11 mouse cellular contexts compared by ENCODE assay signal in the genomic region with DNA sequence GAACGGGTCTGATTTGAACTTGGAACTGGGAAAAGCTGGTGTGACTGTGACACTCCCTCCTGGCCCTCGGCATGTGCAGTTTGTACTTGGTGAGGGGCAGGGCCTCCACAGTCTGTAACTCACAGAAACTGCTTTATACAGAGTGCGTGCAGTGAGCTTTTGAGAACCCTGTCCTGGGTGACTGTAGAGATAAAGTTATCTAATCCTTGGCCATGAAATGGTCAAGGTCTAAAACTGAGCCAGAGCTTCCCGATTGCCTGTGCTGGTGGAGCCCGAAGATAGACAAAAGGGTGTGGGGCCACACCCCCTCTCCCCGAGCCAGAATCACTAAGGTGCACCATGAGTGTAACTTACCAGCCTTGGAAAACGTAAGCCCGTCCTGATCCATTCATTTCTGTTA. TPM values are rescaled to one million over a fixed set of nuclear protein-coding genes. Genes with fewer than 3 reads are reported as not detected.
DNase-seq lines count a peak whose midpoint lies in the region; ATAC-seq and TF ChIP-seq lines count a peak whose summit lies in the region.
"Had no signal": no experiment of that assay in that cellular context is flagged by ENCODE, and none has a peak within 500 bp of the region (broad histone marks: within the 10 kb centered on the region; RNA-seq: fewer than 3 reads in every experiment).

No protein-coding gene starts in this region.

- WGBS in hindbrain, postnatal 0 days: 72% methylated on average over 8 of the region's 8 CpGs
- WGBS in hindbrain, embryonic 11.5 days: 77% methylated on average over 8 of the region's 8 CpGs
- WGBS in limb, embryonic 12.5 days: 64% methylated on average over 8 of the region's 8 CpGs

- no peaks in the 10 kb centered on the region for H3K36me3 ChIP-seq in hindbrain, postnatal 0 days (ENCODE audit: insufficient read depth, low read length)
- H3K36me3 ChIP-seq in hindbrain, embryonic 11.5 days (ENCODE audit: control insufficient read depth, insufficient read depth, low read length): no peaks in the 10 kb centered on the region
- H3K36me3 ChIP-seq in testis, adult 2 months (ENCODE audit: control insufficient read depth, insufficient read depth, low read length): no peaks in the 10 kb centered on the region; the same call in 1 of the 2 replicates
- peaks cover 8% of the 10 kb centered on the region; the same call in 1 of the 2 replicates for H3K36me3 ChIP-seq in limb, embryonic 12.5 days
- H3K36me3 ChIP-seq: midbrain, embryonic 12.5 days had no signal

- no peak for ATAC-seq in hindbrain, postnatal 0 days
- ATAC-seq in hindbrain, embryonic 11.5 days (ENCODE audit: low FRiP score): no peak
- no peak for ATAC-seq in limb, embryonic 12.5 days (ENCODE audit: insufficient number of reproducible peaks, insufficient read depth, low FRiP score, low TSS enrichment, low read depth)

- H3K27ac ChIP-seq in hindbrain, postnatal 0 days: 0 out of 2 replicates have a peak overlapping the region, but pooled peaks have one; percentile 3
- no peak overlapping the region for H3K27ac ChIP-seq in hindbrain, embryonic 11.5 days (ENCODE audit: low read depth, low read length)
- peak overlapping the region; percentile 52; the same call in 1 of the 2 replicates for H3K27ac ChIP-seq in testis, adult 2 months (ENCODE audit: control insufficient read depth, insufficient read depth, low read depth, low read length)
- H3K27ac ChIP-seq in limb, embryonic 12.5 days: peak overlapping the region; percentile 92

- H3K9ac ChIP-seq in hindbrain, postnatal 0 days (replicated peaks; ENCODE audit: low read length): no peak overlapping the region
- no peak overlapping the region for H3K9ac ChIP-seq in hindbrain, embryonic 11.5 days (ENCODE audit: low read depth, low read length)
- H3K9ac ChIP-seq in limb, embryonic 12.5 days (replicated peaks): no peak overlapping the region; the same call in 1 of the 2 replicates
- H3K9ac ChIP-seq: hindbrain, embryonic 14.5 days; midbrain, embryonic 12.5 days had no signal

- no peak for TF ChIP-seq CTCF in hindbrain, postnatal 0 days (IDR thresholded peaks at IDR 0.05; ENCODE audit: low read depth)
- TF ChIP-seq CTCF in testis, adult 2 months (IDR thresholded peaks at IDR 0.05; ENCODE audit: control insufficient read depth, insufficient read depth, insufficient replicate concordance, low read depth, low read length): no peak

- TF ChIP-seq POLR2A in testis, adult 2 months (IDR thresholded peaks at IDR 0.05; ENCODE audit: control insufficient read depth, low read depth, low read length): no peak

- H3K4me1 ChIP-seq in hindbrain, postnatal 0 days (ENCODE audit: insufficient read depth, low read length): peaks cover 17% of the 10 kb centered on the region
- H3K4me1 ChIP-seq in hindbrain, embryonic 11.5 days (replicated peaks; ENCODE audit: control insufficient read depth, insufficient read depth, low read length): peaks cover 17% of the 10 kb centered on the region
- H3K4me1 ChIP-seq in testis, adult 2 months (ENCODE audit: control insufficient read depth, insufficient read depth, low read length): peaks cover 10% of the 10 kb centered on the region
- peaks cover 85% of the 10 kb centered on the region for H3K4me1 ChIP-seq in limb, embryonic 12.5 days (replicated peaks)

- no peak for DNase-seq in hindbrain, postnatal 0 days (ENCODE audit: low spot score)
- no peak for DNase-seq in hindbrain, embryonic 11.5 days (ENCODE audit: low spot score)
- DNase-seq in testis, postnatal 10 days (ENCODE audit: low spot score): no peak
- DNase-seq in thymus, postnatal 25 days: no peak
- DNase-seq in urinary bladder, adult 18-20 months (ENCODE audit: low spot score in 2 of 2): no peak
- DNase-seq in urinary bladder, postnatal 10 days (ENCODE audit: low spot score): no peak
- DNase-seq: thymus, postnatal 14 days had no signal

- no peaks in the 10 kb centered on the region for H3K27me3 ChIP-seq in hindbrain, postnatal 0 days (ENCODE audit: insufficient read depth, low read length)
- H3K27me3 ChIP-seq in hindbrain, embryonic 11.5 days (ENCODE audit: control insufficient read depth, insufficient read depth, low read length): no peaks in the 10 kb centered on the region
- no peaks in the 10 kb centered on the region for H3K27me3 ChIP-seq in testis, adult 2 months (ENCODE audit: control insufficient read depth, insufficient read depth, low read length)
- no peaks in the 10 kb centered on the region for H3K27me3 ChIP-seq in limb, embryonic 12.5 days
- H3K27me3 ChIP-seq: midbrain, embryonic 12.5 days had no signal

- H3K4me2 ChIP-seq in hindbrain, postnatal 0 days (ENCODE audit: low read depth, low read length): no peak overlapping the region
- H3K4me2 ChIP-seq in hindbrain, embryonic 11.5 days (replicated peaks; ENCODE audit: low read depth, low read length): no peak overlapping the region
- H3K4me2 ChIP-seq in limb, embryonic 12.5 days: peak overlapping the region; percentile 31; the same call in 1 of the 2 replicates
- H3K4me2 ChIP-seq: hindbrain, embryonic 14.5 days; midbrain, embryonic 12.5 days had no signal

- no peak overlapping the region for H3K4me3 ChIP-seq in hindbrain, postnatal 0 days (ENCODE audit: low read length)
- no peak overlapping the region for H3K4me3 ChIP-seq in hindbrain, embryonic 11.5 days (ENCODE audit: low read depth, low read length)
- no peak overlapping the region for H3K4me3 ChIP-seq in testis, adult 2 months (ENCODE audit: control insufficient read depth, low read depth, low read length)
- no peak overlapping the region for H3K4me3 ChIP-seq in limb, embryonic 12.5 days (replicated peaks)
- H3K4me3 ChIP-seq: midbrain, embryonic 12.5 days had no signal

- no peaks in the 10 kb centered on the region for H3K9me3 ChIP-seq in hindbrain, postnatal 0 days (ENCODE audit: low read length)
- no peaks in the 10 kb centered on the region for H3K9me3 ChIP-seq in hindbrain, embryonic 11.5 days (ENCODE audit: control insufficient read depth, low read length)
- H3K9me3 ChIP-seq in limb, embryonic 12.5 days: no peaks in the 10 kb centered on the region
- H3K9me3 ChIP-seq: midbrain, embryonic 12.5 days had no signal

RNA-seq across cellular contexts. Expression of gene Capzb, which starts 58.2 kb away (rescaled TPM):
- 86.6 and 88.5 TPM in 2 replicates for total RNA-seq in hindbrain, postnatal 0 days (2014; rRNA removed)
- polyA plus RNA-seq in hindbrain, postnatal 0 days (2015; fragmentation: Nextera tagmentation; extraction: Ambion mirVana): 310 and 315 TPM in 2 replicates
- 239 and 255 TPM in 2 replicates for polyA plus RNA-seq in hindbrain, embryonic 11.5 days (2014; fragmentation: Nextera tagmentation; extraction: Ambion mirVana)
- polyA plus RNA-seq in testis, adult 2 months (2012; rRNA removed): 286 and 311 TPM in 2 replicates
- polyA plus RNA-seq in limb, embryonic 12.5 days (2016; fragmentation: Nextera tagmentation; extraction: Ambion mirVana): 386 and 390 TPM in 2 replicates

RNA-seq across cellular contexts. Expression of gene Pqlc2, which starts 59.6 kb away (rescaled TPM):
- 23.1 and 23.5 TPM in 2 replicates for total RNA-seq in hindbrain, postnatal 0 days (2014; rRNA removed)
- 13.3 and 13.7 TPM in 2 replicates for polyA plus RNA-seq in hindbrain, postnatal 0 days (2015; fragmentation: Nextera tagmentation; extraction: Ambion mirVana)
- polyA plus RNA-seq in hindbrain, embryonic 11.5 days (2014; fragmentation: Nextera tagmentation; extraction: Ambion mirVana): 11.8 and 13.8 TPM in 2 replicates
- polyA plus RNA-seq in testis, adult 2 months (2012; rRNA removed): 5.5 and 5.7 TPM in 2 replicates
- polyA plus RNA-seq in limb, embryonic 12.5 days (2016; fragmentation: Nextera tagmentation; extraction: Ambion mirVana): 15.3 and 16.1 TPM in 2 replicates

RNA-seq across cellular contexts. Expression of gene Akr7a5, which starts 59.7 kb away (rescaled TPM):
- total RNA-seq in hindbrain, postnatal 0 days (2014; rRNA removed): 58.5 and 73.3 TPM in 2 replicates
- 67.6 and 69.2 TPM in 2 replicates for polyA plus RNA-seq in hindbrain, postnatal 0 days (2015; fragmentation: Nextera tagmentation; extraction: Ambion mirVana)
- polyA plus RNA-seq in hindbrain, embryonic 11.5 days (2014; fragmentation: Nextera tagmentation; extraction: Ambion mirVana): 64.7 and 74.0 TPM in 2 replicates
- polyA plus RNA-seq in testis, adult 2 months (2012; rRNA removed): 19.7 and 20.7 TPM in 2 replicates
- 146 and 150 TPM in 2 replicates for polyA plus RNA-seq in limb, embryonic 12.5 days (2016; fragmentation: Nextera tagmentation; extraction: Ambion mirVana)
